Mouse (Mus musculus) liver, adult 2 months (tissue): ENCODE measurements at regions not wholly inside any gene's neighbourhood (a gene's known extent, or its start where the extent isn't known, plus 50 kb on each side); places are given as distances from the start of the nearest gene placed in this dataset.

Source experiments
- CTCF ChIP-seq: fragments of 200-500 bp; IDR thresholded peaks from 2 replicates; pipeline ENCODE4 v1.5.1; 2011; ENCODE audit warnings: low read depth, low read length, control low read depth
- POLR2A ChIP-seq: fragments of 200-500 bp; IDR thresholded peaks from 2 replicates; pipeline ENCODE4 v1.6.1; 2011; ENCODE audit warnings: low read length, control low read depth; ENCODE audit not compliant: insufficient read depth; ENCODE audit errors: extremely low read depth

GRCm38 (mm10) chr17:69848306-69848705 is 120.6 kb upstream of the Dlgap1 start:
- TF ChIP-seq POLR2A (no peak), CTCF (no peak)
